Mouse (Mus musculus): ENCODE measurements around the gene Nhej1. TPM values are rescaled to one million over a fixed set of nuclear protein-coding genes. Genes with fewer than 3 reads are reported as not detected.

Gene Nhej1
- total and polyA plus RNA-seq, 3 experiments, result 1.7 to 5.2 TPM; not detected in 1

GRCm38 (mm10) chr1:75128641-75129040, 3.6 kb upstream of the Nhej1 start:
- no peak for DNase-seq (ENCODE audit: low read depth, low spot score)

GRCm38 (mm10) chr1:75125418-75125817, 418 bp upstream of the Nhej1 start:
- Histone ChIP-seq H3K36me3 (ENCODE audit: control insufficient read depth in 1 of 2, insufficient read depth in 2 of 2, low read length in 2 of 2) (peaks cover 0 to 5% of the 10 kb centered on the region in 2 experiments; a peak in 2 of 4 replicates), H3K9ac (ENCODE audit: control insufficient read depth, low read depth, low read length, poor library complexity, severe bottlenecking) (peak overlapping the region; percentile 80), H3K9me3 (replicated peaks; ENCODE audit: insufficient read depth, low read length) (no peaks in the 10 kb centered on the region), H3K27ac (ENCODE audit: control insufficient read depth, low read depth, low read length) (peak overlapping the region; percentile 96), H3K27me3 (ENCODE audit: control insufficient read depth in 1 of 2, insufficient read depth in 2 of 2, low read length in 2 of 2) (no peaks in the 10 kb centered on the region), H3K4me1 (ENCODE audit: control insufficient read depth in 1 of 2, insufficient read depth in 2 of 2, low read length in 2 of 2) (peaks cover 3 to 10% of the 10 kb centered on the region in 2 experiments; a peak in 3 of 4 replicates), H3K79me2 (ENCODE audit: control insufficient read depth, insufficient read depth, low read length, poor library complexity) (no peaks in the 10 kb centered on the region; the same call in 1 of the 2 replicates), H3K4me3 (ENCODE audit: control insufficient read depth in 1 of 2, insufficient read depth in 1 of 2, low read depth in 2 of 2, low read length in 2 of 2) (peak overlapping the region; percentile 68 to 80)
- TF ChIP-seq MAZ (IDR thresholded peaks at IDR 0.05; ENCODE audit: low read depth, low read length), result 0 out of 2 replicates have a peak, but pooled peaks have one; percentile 14
- no peak for TF ChIP-seq SIN3A (IDR thresholded peaks at IDR 0.05; ENCODE audit: low read length)
- no peak for DNase-seq (ENCODE audit: low read depth, low spot score)

More at GRCm38 (mm10) chr1:75128641-75129040, 3.6 kb upstream of the Nhej1 start:
- H3K27ac ChIP-seq (ENCODE audit: control insufficient read depth, low read depth, low read length), result no peak overlapping the region
- no peak overlapping the region for H3K9ac ChIP-seq (ENCODE audit: control insufficient read depth, low read depth, low read length, poor library complexity, severe bottlenecking)
- no peaks in the 10 kb centered on the region for H3K9me3 ChIP-seq (replicated peaks; ENCODE audit: insufficient read depth, low read length)
- H3K4me3 ChIP-seq (ENCODE audit: control insufficient read depth in 1 of 2, insufficient read depth in 1 of 2, low read depth in 2 of 2, low read length in 2 of 2), result no peak overlapping the region
- no peaks in the 10 kb centered on the region; the same call in 1 of the 2 replicates for H3K79me2 ChIP-seq (ENCODE audit: control insufficient read depth, insufficient read depth, low read length, poor library complexity)
- H3K27me3 ChIP-seq (ENCODE audit: control insufficient read depth in 1 of 2, insufficient read depth in 2 of 2, low read length in 2 of 2), result no peaks in the 10 kb centered on the region
- peaks cover 0 to 5% of the 10 kb centered on the region in 2 experiments; a peak in 2 of 4 replicates for H3K36me3 ChIP-seq (ENCODE audit: control insufficient read depth in 1 of 2, insufficient read depth in 2 of 2, low read length in 2 of 2)
- no peak for TF ChIP-seq RAD21 (IDR thresholded peaks at IDR 0.05; ENCODE audit: low read depth, low read length)
- no peak for TF ChIP-seq MYC (IDR thresholded peaks at IDR 0.05; ENCODE audit: low read depth, low read length)
- TF ChIP-seq MAX (IDR thresholded peaks at IDR 0.05; ENCODE audit: low read length), result no peak
- no peak for TF ChIP-seq KAT2A (conservative IDR thresholded peaks at IDR 0.05; ENCODE audit: low read depth, low read length)
- TF ChIP-seq CHD2 (IDR thresholded peaks at IDR 0.05; ENCODE audit: low read length), result no peak
- no peak for TF ChIP-seq NELFE (IDR thresholded peaks at IDR 0.05; ENCODE audit: low read depth, low read length)
- TF ChIP-seq ELF1 (IDR thresholded peaks at IDR 0.05; ENCODE audit: low read depth, low read length), result no peak
- H3K4me1 ChIP-seq (ENCODE audit: control insufficient read depth in 1 of 2, insufficient read depth in 2 of 2, low read length in 2 of 2), result peaks cover 3 to 15% of the 10 kb centered on the region in 2 experiments; a peak in 3 of 4 replicates

- H3K79me2 ChIP-seq (ENCODE audit: control insufficient read depth, insufficient read depth, low read length, poor library complexity), result no peaks in the 10 kb centered on the region; the same call in 1 of the 2 replicates
- H3K27ac ChIP-seq (ENCODE audit: control insufficient read depth, low read depth, low read length), result no peak overlapping the region
- no peak overlapping the region for H3K4me3 ChIP-seq (ENCODE audit: control insufficient read depth in 1 of 2, insufficient read depth in 1 of 2, low read depth in 2 of 2, low read length in 2 of 2)
- peak; percentile 86 for TF ChIP-seq RAD21 (IDR thresholded peaks at IDR 0.05; ENCODE audit: low read depth, low read length)
- peak; percentile 37 to 73 (median 58) for TF ChIP-seq CTCF (IDR thresholded peaks at IDR 0.05 in 2 of 3, conservative IDR thresholded peaks at IDR 0.05 in 1 of 3; ENCODE audit: control insufficient read depth in 1 of 3, insufficient read depth in 1 of 3, low read depth in 2 of 3, low read length in 3 of 3, poor library complexity in 1 of 3, severe bottlenecking in 1 of 3)
- TF ChIP-seq ZKSCAN1 (IDR thresholded peaks at IDR 0.05; ENCODE audit: low read depth, low read length), result no peak
- peak; percentile 55; the same call in 1 of the 2 replicates for TF ChIP-seq MYC (IDR thresholded peaks at IDR 0.05; ENCODE audit: low read depth, low read length)
- peak; percentile 49; the same call in 1 of the 2 replicates for TF ChIP-seq BHLHE40 (IDR thresholded peaks at IDR 0.05; ENCODE audit: borderline replicate concordance, low read depth, low read length)
- no peak for TF ChIP-seq KAT2A (conservative IDR thresholded peaks at IDR 0.05; ENCODE audit: low read depth, low read length)
- peak; percentile 53 for TF ChIP-seq GATA1 (IDR thresholded peaks at IDR 0.05; ENCODE audit: low read depth, low read length)
- TF ChIP-seq SMC3 (IDR thresholded peaks at IDR 0.05; ENCODE audit: low read depth, low read length), result peak; percentile 54
- TF ChIP-seq ZC3H11A (IDR thresholded peaks at IDR 0.05; ENCODE audit: low read depth, low read length), result peak; percentile 62
- H3K9ac ChIP-seq (ENCODE audit: control insufficient read depth, low read depth, low read length, poor library complexity, severe bottlenecking), result no peak overlapping the region
- H3K27me3 ChIP-seq (ENCODE audit: control insufficient read depth in 1 of 2, insufficient read depth in 2 of 2, low read length in 2 of 2), result no peaks in the 10 kb centered on the region
- no peaks in the 10 kb centered on the region for H3K9me3 ChIP-seq (replicated peaks; ENCODE audit: insufficient read depth, low read length)
- peaks cover 0 to 5% of the 10 kb centered on the region in 2 experiments; a peak in 2 of 4 replicates for H3K36me3 ChIP-seq (ENCODE audit: control insufficient read depth in 1 of 2, insufficient read depth in 2 of 2, low read length in 2 of 2)
- H3K4me1 ChIP-seq (ENCODE audit: control insufficient read depth in 1 of 2, insufficient read depth in 2 of 2, low read length in 2 of 2), result peaks cover 3 to 10% of the 10 kb centered on the region in 2 experiments; a peak in 3 of 4 replicates
- peak; percentile 71 for DNase-seq (ENCODE audit: low read depth, low spot score)
Measured at GRCm38 (mm10) chr1:75122211-75122610, 2.8 kb downstream of the Nhej1 start.
